Mouse (Mus musculus): ENCODE data around the gene Prkn.

GRCm38 (mm10) chr17:11514032-11514761, 674.0 kb downstream of the Prkn start:
- TF ChIP-seq CTCF (IDR thresholded peaks at IDR 0.05; ENCODE audit: low read depth, low read length) (no peak), POLR2AphosphoS5 (IDR thresholded peaks at IDR 0.05; ENCODE audit: insufficient replicate concordance, low read depth, low read length) (no peak)

All from G1E (cell line).